Mouse (Mus musculus) C2C12 (cell line): ENCODE data around the gene Cyp26b1.

Experiments
- CEBPB ChIP-seq: IDR thresholded peaks from one replicate; pipeline ENCODE4 v1.6.1; 2011; ENCODE audit warnings: low read depth, mild to moderate bottlenecking, control low read depth, moderate library complexity
- CTCF ChIP-seq: IDR thresholded peaks from one replicate; pipeline ENCODE4 v1.5.1; 2011; ENCODE audit not compliant: control insufficient read depth, insufficient read depth, insufficient read length
- MAX ChIP-seq: IDR thresholded peaks from one replicate; pipeline ENCODE4 v1.6.1; 2011; ENCODE audit warnings: mild to moderate bottlenecking, control low read depth

DNA sequence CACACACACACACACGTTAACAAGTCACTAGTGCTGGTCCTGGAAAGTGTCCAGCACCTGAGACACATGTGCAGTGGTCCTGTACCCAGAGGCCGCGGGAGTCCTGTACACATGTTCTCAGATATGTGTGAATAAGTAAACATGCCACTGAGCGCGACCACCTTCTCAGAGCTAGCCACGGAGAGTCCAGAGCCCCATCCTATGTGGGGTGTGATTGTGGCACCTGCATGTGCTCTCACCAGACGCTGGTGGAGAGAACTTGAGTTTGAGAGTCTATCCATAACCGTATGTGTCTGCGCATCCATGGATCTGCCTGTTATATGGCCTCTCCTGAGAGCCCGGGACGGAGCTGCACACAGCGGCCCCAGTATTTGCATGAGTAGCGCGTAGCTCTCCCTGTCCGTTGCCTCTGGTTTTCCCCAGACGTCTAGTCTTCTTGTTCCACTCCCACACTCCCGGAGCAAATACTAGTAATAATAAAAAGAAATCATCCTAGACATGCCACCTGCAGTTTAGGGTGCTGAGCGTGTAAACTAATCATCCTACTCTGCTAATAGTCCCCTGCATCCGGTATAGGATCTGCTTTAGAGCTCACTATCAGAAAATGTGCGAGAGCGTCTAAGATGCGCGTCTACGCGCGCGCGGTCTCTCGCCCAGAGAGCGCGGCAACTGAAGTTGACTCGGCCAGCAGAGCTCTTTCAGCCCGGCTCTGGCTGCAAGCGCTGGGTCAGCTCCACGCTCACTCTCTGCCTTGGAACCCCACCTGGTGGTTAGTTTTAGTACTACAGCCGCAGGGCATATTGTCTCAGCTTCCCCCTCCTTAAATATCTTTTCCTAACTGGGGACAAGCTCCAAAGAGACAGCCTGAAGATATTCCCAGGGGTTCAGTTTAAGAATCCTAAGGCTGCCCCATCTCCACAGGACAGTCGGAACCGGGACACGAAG is 3.7 kb downstream of the Cyp26b1 start:
- TF ChIP-seq CTCF (peak; percentile 56), CEBPB (no peak), MAX (no peak)
